ENCODE assay signal across 1 mouse cellular context in the genomic region with DNA sequence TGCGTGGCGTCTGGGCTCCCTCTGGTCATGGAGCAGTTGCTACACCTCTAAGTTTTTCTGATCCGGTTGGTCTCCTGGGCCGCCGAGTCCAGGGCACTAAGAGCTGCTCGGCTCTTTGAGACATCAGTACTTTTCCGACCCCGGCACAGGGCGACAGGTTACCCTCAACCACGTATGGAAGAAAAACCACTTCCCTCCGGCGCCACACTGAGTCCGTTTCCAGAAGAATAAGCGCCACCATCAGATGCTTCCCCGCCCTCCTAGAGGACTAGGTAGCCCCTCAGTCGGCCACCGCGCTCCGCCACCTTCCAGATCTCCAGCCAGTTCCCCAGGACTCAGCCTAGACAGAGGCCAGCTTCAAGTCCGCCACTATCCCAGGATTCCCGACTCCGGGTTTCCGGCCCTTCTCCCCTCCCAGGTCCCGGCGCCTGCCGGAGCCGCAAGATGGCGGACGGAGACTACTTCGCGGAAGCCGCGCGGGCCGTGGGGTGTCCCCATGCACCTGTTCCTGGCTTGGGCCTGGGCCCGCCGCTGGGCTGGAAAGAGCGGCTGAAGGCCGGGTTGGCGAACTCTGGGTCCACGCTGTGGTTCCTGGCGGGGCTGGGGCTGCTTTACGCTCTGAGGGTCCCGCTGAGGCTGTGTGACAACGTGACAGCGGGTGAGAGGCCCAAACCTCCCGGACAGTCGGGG.
TF ChIP-seq lines count a peak whose summit lies in the region.

No protein-coding gene starts in this region.

TF ChIP-seq in C2C12, 6 proteins besides CTCF, POLR2A, EP300 and RAD21 (continued from another document):
- no peak for TF ChIP-seq FOSL1 (IDR thresholded peaks at IDR 0.05; ENCODE audit: insufficient read depth, low read length, poor library complexity, severe bottlenecking)
- no peak for TF ChIP-seq USF1 (IDR thresholded peaks at IDR 0.05; ENCODE audit: low read depth)
- TF ChIP-seq CEBPB (IDR thresholded peaks at IDR 0.05; ENCODE audit: low read depth) = no peak
- TF ChIP-seq MAX (IDR thresholded peaks at IDR 0.05) = peak; percentile 54
- TF ChIP-seq MYOG (IDR thresholded peaks at IDR 0.05; ENCODE audit: control insufficient read depth, extremely low read depth, insufficient read length) = no peak
